Mouse (Mus musculus) hematopoietic stem cell, adult 5-6 weeks (primary cell): Measurements from ENCODE around the gene Atp11a. TPM values are rescaled to one million over a fixed set of nuclear protein-coding genes. Genes with fewer than 3 reads are reported as not detected.

Source experiments
- ATAC-seq, 2 experiments: fragments of 125-278 bp in 1 of 2; replicated peaks in 1 of 2; 2 replicates each; pipeline ENCODE4 v1.8.0; 2016 to 2017; ENCODE audit warnings: inconsistent platforms in 2 of 2, mild to moderate bottlenecking in 2 of 2, moderate number of reproducible peaks in 2 of 2, low read depth in 1 of 2, moderate TSS enrichment in 1 of 2; ENCODE audit not compliant: low FRiP score in 2 of 2, poor library complexity in 2 of 2, severe bottlenecking in 2 of 2, insufficient read depth in 1 of 2, low TSS enrichment in 1 of 2
- total RNA-seq: library from RNA; stranded (forward); fragments of 172-1452, 232-1000 nt; gene quantifications from 2 replicates; pipeline ENCODE4 v1.2.3, GENCODE M21; 2017

The Atp11a gene
- total RNA-seq, 1 experiment from 2014 or later: 18.0 TPM

DNA sequence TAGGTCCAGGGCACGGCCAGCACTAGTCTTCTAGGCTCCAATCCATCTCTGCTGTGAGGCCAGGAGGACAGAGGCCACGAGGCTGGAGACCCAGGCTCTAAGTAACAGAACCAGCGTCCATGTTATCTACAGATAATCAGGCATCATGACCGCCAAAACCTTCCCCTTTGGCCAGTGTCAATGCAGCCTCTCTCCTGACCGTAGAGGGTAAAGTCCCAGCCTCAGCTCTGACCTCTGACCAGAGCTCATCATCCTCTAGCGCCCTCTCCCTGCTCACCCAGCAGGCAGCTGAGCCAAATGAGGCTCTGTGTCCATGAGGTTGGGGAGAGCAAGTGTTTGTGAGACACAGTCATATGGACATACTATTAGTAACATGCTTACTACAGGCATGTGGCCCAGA is 42.3 kb downstream of the Atp11a start:
- ATAC-seq: no peak

DNA sequence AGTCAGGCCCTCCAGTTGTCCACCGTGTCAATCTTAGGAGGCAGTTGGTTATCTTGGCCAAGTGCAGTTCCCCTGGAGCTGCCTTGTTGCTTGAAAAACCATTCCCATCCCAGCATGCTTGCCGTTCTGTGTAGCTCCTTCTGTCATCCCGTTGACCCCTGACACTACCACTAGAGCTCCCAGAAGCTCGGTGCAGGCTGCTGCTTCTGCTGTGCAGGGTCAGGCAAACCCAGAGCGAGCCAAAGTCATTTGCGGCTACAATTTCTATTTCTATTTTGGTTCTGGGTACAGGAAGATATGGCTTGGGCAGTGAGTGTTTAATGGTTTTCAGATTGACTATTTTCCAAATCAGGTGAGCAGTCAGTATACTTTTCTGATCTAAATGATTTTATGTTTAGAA is 43.0 kb downstream of the Atp11a start:
- ATAC-seq: no peak

DNA sequence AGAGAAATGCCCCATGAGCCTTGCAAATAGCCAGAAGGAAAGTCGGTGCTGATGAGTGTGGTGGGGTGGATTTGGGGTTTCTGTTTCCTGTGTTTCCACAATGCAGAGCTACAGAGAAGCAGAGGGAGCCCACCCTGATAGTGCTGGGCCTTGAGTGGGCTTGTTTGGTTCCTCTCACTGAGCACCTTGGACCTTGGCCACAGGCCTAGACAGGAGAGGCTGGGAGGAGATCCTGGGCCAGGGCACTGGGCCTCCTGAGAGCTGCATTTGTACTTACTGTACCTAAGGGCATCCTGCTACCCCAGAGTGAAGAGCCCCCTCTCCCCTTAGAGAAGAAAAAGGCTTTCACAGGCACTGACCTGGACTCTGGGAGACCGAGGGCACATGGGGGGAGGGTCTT is 43.4 kb downstream of the Atp11a start:
- ATAC-seq: no peak

DNA sequence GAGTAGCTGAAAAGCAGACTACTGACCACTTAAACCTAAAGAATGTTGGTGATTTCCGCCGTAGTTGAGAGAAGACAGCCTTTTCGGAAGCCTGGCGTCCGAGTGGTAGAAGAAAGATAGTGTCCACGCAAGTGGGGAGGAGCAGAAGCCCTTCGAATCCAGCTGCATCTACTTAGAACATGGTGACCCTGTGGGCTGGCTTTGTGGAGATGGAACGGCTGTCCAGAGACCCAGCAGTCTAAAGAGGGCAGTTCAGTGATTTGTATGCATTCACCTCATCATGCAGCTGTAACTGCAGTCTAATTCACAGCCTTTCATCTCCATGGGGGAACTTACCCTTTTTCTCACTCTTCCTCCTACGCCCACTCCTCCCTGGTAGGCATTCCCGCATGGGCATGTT is 44.8 kb downstream of the Atp11a start:
- ATAC-seq: no peak

DNA sequence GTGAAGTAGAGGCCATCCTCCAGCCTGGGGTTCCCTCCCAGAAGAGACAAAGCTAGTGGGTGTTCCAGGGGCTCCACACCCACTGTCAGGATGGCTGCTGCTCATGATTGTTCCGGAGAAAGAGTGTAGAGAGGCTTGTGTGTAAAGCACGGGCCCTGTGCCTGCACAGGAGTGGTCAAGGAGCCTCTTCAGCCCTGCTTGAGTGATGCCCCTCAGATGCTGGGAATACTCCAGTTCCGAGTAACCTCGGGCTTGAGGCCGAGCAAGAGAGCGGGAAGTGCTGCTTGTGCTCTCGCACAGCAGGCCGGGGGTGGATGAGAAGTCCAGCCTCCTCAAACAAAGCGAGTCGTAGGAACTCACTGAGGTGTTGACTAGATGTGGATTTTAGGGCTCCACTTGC is 46.3 kb downstream of the Atp11a start:
- no peak for ATAC-seq

DNA sequence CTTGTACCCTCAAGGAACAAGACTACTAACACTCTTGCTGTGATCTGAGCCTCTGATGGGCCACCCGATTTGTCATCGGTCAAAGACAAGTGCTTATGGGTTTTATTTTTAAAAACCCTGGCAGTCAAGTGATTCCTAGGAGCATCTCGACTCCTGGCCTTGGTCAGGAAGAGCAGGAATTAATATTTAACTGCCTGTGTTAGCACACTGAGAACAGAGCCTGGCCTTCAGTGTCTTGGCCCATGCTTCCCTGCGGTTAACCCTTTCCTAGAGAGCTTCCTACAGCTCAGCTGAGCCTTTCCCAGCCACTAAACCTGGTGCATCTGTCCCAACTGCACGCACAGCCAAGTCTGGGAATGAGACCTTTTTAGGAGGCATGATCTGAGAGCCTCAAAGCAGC is 48.1 kb downstream of the Atp11a start:
- ATAC-seq: no peak

DNA sequence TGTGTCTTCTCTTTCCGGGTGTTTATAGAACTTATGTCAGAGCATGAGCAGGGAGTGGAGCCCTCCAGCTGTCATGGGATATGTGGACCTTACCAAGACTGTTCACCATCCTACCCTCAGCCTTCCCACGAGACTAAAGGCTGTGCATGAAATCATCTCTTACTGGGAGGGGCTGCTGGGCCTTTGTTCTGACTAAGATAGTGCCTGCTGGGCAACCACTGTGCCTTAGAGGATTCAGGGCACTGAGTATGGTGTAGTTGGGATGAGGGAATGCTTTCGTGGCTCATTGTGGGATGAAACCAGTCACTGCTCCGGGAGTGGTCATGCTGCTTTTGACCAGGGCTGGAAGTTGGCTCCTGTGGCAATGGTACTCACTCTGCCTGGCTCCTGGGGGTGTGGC is 48.8 kb downstream of the Atp11a start:
- ATAC-seq: no peak

DNA sequence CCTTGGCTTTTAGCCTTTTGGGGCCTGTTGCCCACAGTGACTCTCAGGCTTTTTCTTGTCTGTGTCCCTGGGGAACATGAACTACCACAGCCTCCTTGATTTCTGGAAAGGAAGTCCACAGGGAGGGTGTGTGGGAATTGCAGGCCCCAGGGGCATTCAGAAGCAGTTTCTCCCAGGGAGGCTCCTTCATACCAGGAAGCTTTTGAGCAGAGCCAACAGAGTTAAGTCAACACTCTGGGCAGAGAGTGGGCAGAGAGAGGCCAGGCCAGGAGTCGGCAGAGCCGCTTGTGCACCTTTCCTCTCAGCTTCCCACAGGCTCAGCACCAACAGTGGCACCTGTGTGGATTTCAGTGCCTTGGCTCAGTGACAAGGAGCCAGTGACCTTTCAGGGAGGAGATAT is 51.2 kb downstream of the Atp11a start:
- ATAC-seq: no peak

GRCm38 (mm10) chr8:12809516-12809915 is 52.7 kb downstream of the Atp11a start:
- no peak for ATAC-seq

GRCm38 (mm10) chr8:12811231-12811630 is 54.4 kb downstream of the Atp11a start:
- ATAC-seq: no peak

DNA sequence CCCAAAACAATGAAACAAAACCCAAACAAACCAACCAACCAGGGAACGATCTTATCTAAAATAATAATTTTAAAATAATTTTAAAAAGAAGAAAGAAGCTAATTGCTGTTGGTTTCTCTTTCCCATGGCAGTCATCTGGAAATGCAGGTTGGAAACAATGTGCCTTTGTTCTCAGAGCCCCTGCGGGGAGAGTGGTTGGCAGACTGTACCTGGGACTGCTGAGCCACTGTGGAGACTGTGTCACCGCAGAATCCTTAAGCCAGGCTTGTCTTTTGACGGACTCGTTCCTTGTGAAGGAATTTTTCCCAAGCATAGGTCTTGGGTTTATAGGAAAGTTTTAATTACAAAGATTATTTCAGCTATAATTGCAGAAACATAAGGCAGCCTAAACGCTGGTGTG is 59.6 kb downstream of the Atp11a start:
- ATAC-seq: no peak

GRCm38 (mm10) chr8:12822892-12823291 is 66.1 kb downstream of the Atp11a start:
- no peak for ATAC-seq

DNA sequence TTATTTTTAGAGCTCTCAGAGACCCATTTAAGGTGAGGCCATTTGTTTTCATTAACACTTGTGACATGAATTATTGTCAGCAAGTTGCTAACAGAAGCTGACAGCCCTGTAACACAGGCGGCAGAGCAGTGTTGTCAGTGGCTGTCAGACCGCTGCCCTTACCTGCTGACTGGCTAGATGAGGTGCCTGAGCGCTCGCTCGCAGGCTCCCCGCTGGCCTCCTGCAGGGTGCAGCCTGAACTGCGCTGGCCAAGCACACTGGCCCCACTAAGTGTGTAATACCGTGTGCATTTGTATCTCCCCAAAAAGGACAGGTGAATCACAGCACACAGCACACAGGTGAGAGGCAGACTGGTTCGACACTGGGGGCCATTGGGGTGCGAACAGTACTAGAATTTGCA is 67.7 kb downstream of the Atp11a start:
- no peak for ATAC-seq

GRCm38 (mm10) chr8:12825236-12825635 is 68.4 kb downstream of the Atp11a start:
- ATAC-seq: no peak

GRCm38 (mm10) chr8:12825686-12826237 is 68.9 kb downstream of the Atp11a start:
- no peak; a peak in 1 of 4 replicates for ATAC-seq

DNA sequence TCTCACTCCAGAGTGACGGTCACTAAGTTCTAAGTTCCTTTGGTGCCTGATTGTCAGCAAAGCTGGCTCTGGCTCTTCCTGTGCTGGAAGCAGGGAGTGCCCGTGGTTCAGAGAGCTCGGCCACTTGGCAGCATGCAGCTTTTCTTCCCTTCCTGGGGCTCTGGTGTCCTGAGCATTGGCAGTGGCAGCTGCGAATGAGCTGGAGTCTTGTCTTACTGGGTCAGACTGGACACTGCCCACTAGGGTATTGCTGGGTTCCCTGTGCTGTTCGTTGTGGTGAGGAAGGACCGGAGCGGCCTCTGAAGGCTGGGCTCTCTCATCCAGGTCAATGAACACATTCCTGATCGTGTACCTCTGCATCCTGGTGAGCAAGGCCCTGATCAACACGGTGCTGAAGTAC is 70.3 kb downstream of the Atp11a start:
- ATAC-seq: no peak

DNA sequence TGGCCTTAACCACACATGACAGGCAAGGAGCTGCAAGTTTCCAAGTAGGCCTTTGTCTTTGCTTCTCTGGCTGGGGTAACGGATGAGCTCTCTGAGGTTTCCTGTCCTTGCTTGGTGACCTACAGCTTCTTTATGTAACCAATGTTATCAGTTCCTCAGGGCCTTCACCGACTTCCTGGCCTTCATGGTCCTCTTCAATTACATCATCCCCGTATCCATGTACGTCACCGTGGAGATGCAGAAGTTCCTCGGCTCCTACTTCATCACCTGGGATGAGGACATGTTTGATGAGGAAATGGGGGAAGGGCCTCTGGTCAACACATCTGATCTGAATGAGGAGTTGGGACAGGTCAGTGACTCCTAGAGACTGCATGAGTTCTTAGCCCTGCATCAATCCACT is 71.5 kb downstream of the Atp11a start:
- peak in 1 of 2 experiments; percentile 25; a peak in 1 of 4 replicates for ATAC-seq

DNA sequence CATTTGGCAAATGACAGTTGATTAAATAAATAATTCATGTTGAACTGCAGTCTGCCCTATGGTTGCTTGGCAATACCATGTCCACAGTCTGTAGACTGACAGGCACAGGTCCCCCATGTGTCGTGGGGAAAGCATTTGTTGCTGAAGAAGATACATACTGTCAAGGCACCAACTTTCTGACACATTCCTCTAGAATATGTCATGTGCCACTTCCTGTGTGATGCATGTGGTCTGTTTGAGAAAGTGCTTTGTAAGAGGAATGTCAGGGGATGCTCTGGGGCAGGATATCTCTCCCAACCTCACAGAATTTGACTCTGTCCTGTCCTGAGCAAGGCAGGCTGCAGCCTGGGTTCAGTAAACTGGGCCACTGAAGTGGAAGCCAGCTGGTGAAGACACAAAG is 72.6 kb downstream of the Atp11a start:
- no peak for ATAC-seq

DNA sequence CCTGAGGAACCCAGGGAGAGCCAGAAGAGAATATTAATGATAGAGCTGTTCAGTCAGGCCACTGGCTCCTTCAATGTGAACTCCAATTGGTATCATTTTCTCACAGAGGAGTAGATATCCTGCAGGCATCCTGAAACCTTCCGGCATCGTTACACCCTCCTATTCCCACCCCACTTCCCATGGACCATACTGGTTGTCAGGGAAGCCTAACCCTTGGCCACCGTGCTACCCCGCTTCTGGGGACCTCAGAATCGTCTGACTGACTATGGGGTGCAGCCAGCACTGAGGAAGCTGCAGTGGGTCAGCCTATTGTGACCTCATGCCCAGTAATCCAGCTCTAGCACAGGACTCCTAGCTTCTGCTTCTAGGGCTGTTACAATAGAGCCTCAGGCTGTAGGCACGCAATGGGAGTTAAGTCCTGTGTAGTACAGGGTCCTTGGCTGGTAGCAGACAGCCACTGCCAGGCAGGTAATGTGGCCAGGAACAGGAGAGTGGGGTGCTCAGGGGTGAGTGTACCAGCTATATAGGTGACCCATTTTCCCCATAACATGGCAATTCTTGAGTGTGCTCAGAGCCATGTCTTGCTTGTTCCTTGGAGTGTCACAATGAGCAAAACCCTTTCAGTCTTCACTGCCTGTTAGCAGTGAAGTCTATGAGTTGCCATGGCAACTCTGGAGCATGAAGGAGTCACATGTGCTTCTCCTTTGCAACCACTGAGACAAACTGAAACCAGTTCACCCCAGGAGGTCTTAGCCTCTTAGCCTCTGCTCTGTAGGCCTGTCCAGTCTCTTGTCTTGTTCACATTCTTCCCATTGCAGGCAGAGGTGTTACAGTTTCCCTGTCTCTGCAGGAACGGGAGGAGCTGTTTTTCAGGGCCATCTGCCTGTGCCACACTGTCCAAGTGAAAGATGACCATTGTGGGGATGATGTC is 75.1 kb downstream of the Atp11a start:
- no peak for ATAC-seq
